Mouse (Mus musculus) CH12.LX (cell line): ENCODE results near the gene Gm20388. TPM values are rescaled to one million over a fixed set of nuclear protein-coding genes. Genes with fewer than 3 reads are reported as not detected.

Experiments
- DNase-seq: peaks from one replicate; pipeline ENCODE4 v3.0.0-alpha.2; 2013; ENCODE audit errors: extremely low read depth
- H3K27ac ChIP-seq: 2 replicates; pipeline ENCODE4 v1.5.1; 2012; ENCODE audit warnings: low read depth, mild to moderate bottlenecking, control low read depth, moderate library complexity; ENCODE audit not compliant: insufficient read depth
- H3K27me3 ChIP-seq: replicated peaks from 2 replicates; pipeline ENCODE3; 2012; ENCODE audit warnings: inconsistent platforms
- H3K36me3 ChIP-seq, 2 experiments: replicated peaks in 1 of 2; 2 replicates each; pipeline versions ENCODE3 to v1.6.1; 2012; ENCODE audit warnings: inconsistent platforms in 1 of 2, low read length in 1 of 2, mild to moderate bottlenecking in 1 of 2, mixed read lengths in 1 of 2, moderate library complexity in 1 of 2; ENCODE audit not compliant: control insufficient read depth in 1 of 2, insufficient read depth in 1 of 2
- H3K4me1 ChIP-seq, 2 experiments: 2 replicates each; pipeline ENCODE4 v1.6.1; 2012; ENCODE audit warnings: inconsistent platforms in 1 of 2, moderate library complexity in 1 of 2; ENCODE audit not compliant: insufficient read depth in 2 of 2, control insufficient read depth in 1 of 2
- H3K4me2 ChIP-seq: 2 replicates; pipeline ENCODE4 v1.6.1; 2012; ENCODE audit warnings: low read depth, mild to moderate bottlenecking, control low read depth; ENCODE audit not compliant: poor library complexity, insufficient read depth, severe bottlenecking
- H3K4me3 ChIP-seq, 3 experiments: fragments of 150-350 bp in 1 of 3; sonication (generic) in 1 of 3; replicated peaks in 1 of 3; 2 replicates each; pipeline versions ENCODE3 to v1.5.1; 2011 to 2012; ENCODE audit warnings: low read depth in 2 of 3, low read length in 2 of 3, mild to moderate bottlenecking in 2 of 3, moderate library complexity in 2 of 3, control low read depth in 1 of 3, improper control_type of control experiment in 1 of 3, inconsistent platforms in 1 of 3, mixed read lengths in 1 of 3; ENCODE audit not compliant: poor library complexity in 1 of 3
- H3K79me2 ChIP-seq: replicated peaks from 2 replicates; pipeline ENCODE4 v1.6.1; 2012; ENCODE audit warnings: mild to moderate bottlenecking, moderate library complexity; ENCODE audit not compliant: control insufficient read depth, poor library complexity, insufficient read depth, severe bottlenecking; ENCODE audit errors: extremely low read depth
- H3K9ac ChIP-seq: 2 replicates; pipeline ENCODE4 v1.6.1; 2012; ENCODE audit warnings: low read depth, mild to moderate bottlenecking, control low read depth, moderate library complexity; ENCODE audit not compliant: insufficient read depth
- H3K9me3 ChIP-seq: replicated peaks from 2 replicates; pipeline ENCODE3; 2012; ENCODE audit warnings: low read length, inconsistent platforms, mixed read lengths
- BHLHE40 ChIP-seq: IDR thresholded peaks from 2 replicates; pipeline ENCODE4 v1.6.1; 2011; ENCODE audit warnings: mild to moderate bottlenecking, low read depth, low read length, improper control_type of control experiment
- CHD1 ChIP-seq: IDR thresholded peaks from 2 replicates; pipeline ENCODE4 v1.6.1; 2012; ENCODE audit warnings: low read depth, low read length, improper control_type of control experiment, inconsistent platforms
- CTCF ChIP-seq, 2 experiments: IDR thresholded peaks in 1 of 2; conservative IDR thresholded peaks in 1 of 2; 2 replicates each; pipeline ENCODE4 v1.5.1; 2011 to 2012; ENCODE audit warnings: low read depth in 2 of 2, low read length in 2 of 2, improper control_type of control experiment in 1 of 2, inconsistent platforms in 1 of 2, mild to moderate bottlenecking in 1 of 2, moderate library complexity in 1 of 2
- ELF1 ChIP-seq: IDR thresholded peaks from 2 replicates; pipeline ENCODE4 v1.6.1; 2014; ENCODE audit warnings: low read depth, mild to moderate bottlenecking, inconsistent platforms, low read length, improper control_type of control experiment
- EP300 ChIP-seq: IDR thresholded peaks from 2 replicates; pipeline ENCODE4 v1.6.1; 2011; ENCODE audit warnings: low read length, improper control_type of control experiment
- ETS1 ChIP-seq: conservative IDR thresholded peaks from 2 replicates; pipeline ENCODE4 v1.6.1; 2012; ENCODE audit warnings: low read depth, mild to moderate bottlenecking, inconsistent platforms, low read length, improper control_type of control experiment, moderate library complexity
- GABPA ChIP-seq: IDR thresholded peaks from 2 replicates; pipeline ENCODE4 v1.6.1; 2012; ENCODE audit warnings: low read depth, low read length, improper control_type of control experiment, inconsistent platforms; ENCODE audit not compliant: insufficient replicate concordance
- HCFC1 ChIP-seq: IDR thresholded peaks from 2 replicates; pipeline ENCODE4 v1.6.1; 2012; ENCODE audit warnings: low read depth, mild to moderate bottlenecking, inconsistent platforms, low read length, improper control_type of control experiment
- IRF4 ChIP-seq: IDR thresholded peaks from 2 replicates; pipeline ENCODE4 v1.6.1; 2014; ENCODE audit warnings: low read depth, mild to moderate bottlenecking, inconsistent platforms, low read length, improper control_type of control experiment
- JUN ChIP-seq: IDR thresholded peaks from 2 replicates; pipeline ENCODE4 v1.6.1; 2011; ENCODE audit warnings: low read depth, mild to moderate bottlenecking, low read length, improper control_type of control experiment, moderate library complexity; ENCODE audit not compliant: insufficient read depth
- MAFK ChIP-seq: IDR thresholded peaks from 2 replicates; pipeline ENCODE4 v1.6.1; 2011; ENCODE audit warnings: low read length, improper control_type of control experiment; ENCODE audit not compliant: insufficient replicate concordance
- MAX ChIP-seq: IDR thresholded peaks from 2 replicates; pipeline ENCODE4 v1.6.1; 2011; ENCODE audit warnings: low read length, improper control_type of control experiment
- MAZ ChIP-seq: IDR thresholded peaks from 2 replicates; pipeline ENCODE4 v1.6.1; 2012; ENCODE audit warnings: low read depth, mild to moderate bottlenecking, inconsistent platforms, low read length, improper control_type of control experiment, moderate library complexity
- MEF2A ChIP-seq: IDR thresholded peaks from 2 replicates; pipeline ENCODE4 v1.6.1; 2014; ENCODE audit warnings: low read depth, mild to moderate bottlenecking, inconsistent platforms, low read length, improper control_type of control experiment, borderline replicate concordance
- MXI1 ChIP-seq: IDR thresholded peaks from 2 replicates; pipeline ENCODE4 v1.6.1; 2011; ENCODE audit warnings: mild to moderate bottlenecking, low read depth, low read length, improper control_type of control experiment
- MYC ChIP-seq: IDR thresholded peaks from 2 replicates; pipeline ENCODE4 v1.6.1; 2011; ENCODE audit warnings: low read depth, mild to moderate bottlenecking, improper control_type of control experiment, low read length
- NELFE ChIP-seq: IDR thresholded peaks from 2 replicates; pipeline ENCODE4 v1.6.1; 2011; ENCODE audit warnings: low read depth, low read length, improper control_type of control experiment
- POLR2A ChIP-seq: IDR thresholded peaks from 2 replicates; pipeline ENCODE4 v1.6.1; 2011; ENCODE audit warnings: low read depth, mild to moderate bottlenecking, improper control_type of control experiment, low read length
- POLR2AphosphoS2 ChIP-seq: IDR thresholded peaks from 2 replicates; pipeline ENCODE4 v1.6.1; 2011; ENCODE audit warnings: low read depth, low read length, improper control_type of control experiment
- RAD21 ChIP-seq: IDR thresholded peaks from 2 replicates; pipeline ENCODE4 v1.6.1; 2011; ENCODE audit warnings: low read depth, mild to moderate bottlenecking, low read length, improper control_type of control experiment, moderate library complexity
- RCOR1 ChIP-seq: conservative IDR thresholded peaks from 2 replicates; pipeline ENCODE4 v1.6.1; 2012; ENCODE audit warnings: low read depth, mild to moderate bottlenecking, inconsistent platforms, low read length, improper control_type of control experiment
- TBP ChIP-seq: conservative IDR thresholded peaks from 2 replicates; pipeline ENCODE4 v1.6.1; 2011; ENCODE audit warnings: low read depth, low read length, improper control_type of control experiment
- TCF12 ChIP-seq: IDR thresholded peaks from 2 replicates; pipeline ENCODE4 v1.6.1; 2014; ENCODE audit warnings: low read depth, mild to moderate bottlenecking, inconsistent platforms, low read length, improper control_type of control experiment
- ZC3H11A ChIP-seq: IDR thresholded peaks from 2 replicates; pipeline ENCODE4 v1.6.1; 2012; ENCODE audit warnings: low read depth, mild to moderate bottlenecking, inconsistent platforms, low read length, improper control_type of control experiment
- ZKSCAN1 ChIP-seq: IDR thresholded peaks from 2 replicates; pipeline ENCODE4 v1.6.1; 2012; ENCODE audit warnings: low read depth, inconsistent platforms, low read length, improper control_type of control experiment, borderline replicate concordance
- ZMIZ1 ChIP-seq: IDR thresholded peaks from 2 replicates; pipeline ENCODE4 v1.6.1; 2012; ENCODE audit warnings: low read depth, mild to moderate bottlenecking, inconsistent platforms, low read length, improper control_type of control experiment
- ZNF384 ChIP-seq: IDR thresholded peaks from 2 replicates; pipeline ENCODE4 v1.6.1; 2012; ENCODE audit warnings: low read depth, low read length, improper control_type of control experiment, inconsistent platforms
- dilution Hi-C: fragments of 300-500 bp; cut with MboI; formaldehyde crosslinking; loops from 2 replicates; pipeline ENCODE4 v1.14.3; 2020; ENCODE audit warnings: low sequenced_read_pairs; ENCODE audit not compliant: extremely low pct_unique_long_range_greater_than_20kb, extremely low pct_ligation_motif_present
- in situ Hi-C: fragments of 300-500 bp; cut with MboI; formaldehyde crosslinking; loops from 3 replicates; pipeline ENCODE4 v1.14.3; 2019; ENCODE audit warnings: low sequenced_read_pairs, low pct_ligation_motif_present, low pct_unique_long_range_greater_than_20kb, mixed read lengths
- polyA plus RNA-seq: library from polyadenylated mRNA; unstranded; fragments of >175 nt; gene quantifications from 2 replicates; pipeline ENCODE4 v1.2.1, GENCODE M21; 2012; ENCODE audit warnings: low read depth; ENCODE audit not compliant: insufficient read length
- total RNA-seq, 2 experiments: library from RNA; depleted of rRNA; stranded (reverse); fragments of 300-350 nt in 1 of 2; fragments of >200 nt in 1 of 2; gene quantifications; 2 replicates each; pipeline ENCODE4 v1.2.3; 2012 to 2014

The Gm20388 gene
- total and polyA plus RNA-seq, 3 experiments = 14.8 to 26.3 (median 22.2) TPM

- no peak overlapping the region for H3K9ac ChIP-seq
- DNase-seq = no peak
- peaks cover 11 to 74% of the 10 kb centered on the region in 2 experiments for H3K4me1 ChIP-seq
- H3K4me3 ChIP-seq = no peak overlapping the region
- dilution Hi-C loops (no loop called here), in situ Hi-C loops (no loop called here)
- TF ChIP-seq ZC3H11A (no peak), TBP (no peak), NELFE (no peak), IRF4 (no peak), RCOR1 (no peak), MEF2A (no peak), JUN (no peak), MAFK (no peak)
- no peaks in the 10 kb centered on the region for H3K9me3 ChIP-seq
- H3K79me2 ChIP-seq = peaks cover 90% of the 10 kb centered on the region
- H3K36me3 ChIP-seq = peaks cover 16 to 68% of the 10 kb centered on the region in 2 experiments
- H3K4me2 ChIP-seq = no peak overlapping the region
- no peak overlapping the region for H3K27ac ChIP-seq
- H3K27me3 ChIP-seq = no peaks in the 10 kb centered on the region
Observed at GRCm38 (mm10) chr8:122960323-122960722, 3049.7 kb downstream of the Gm20388 start.

- dilution Hi-C loops = no loop called here
- Histone ChIP-seq H3K4me3 (no peak overlapping the region), H3K9ac (no peak overlapping the region)
Observed at GRCm38 (mm10) chr8:122960932-122961331, 3050.3 kb downstream of the Gm20388 start.

GRCm38 (mm10) chr8:122961458-122961857 is 3050.8 kb downstream of the Gm20388 start:
- dilution Hi-C loops (no loop called here), in situ Hi-C loops (no loop called here)
- Histone ChIP-seq H3K4me3 (no peak overlapping the region), H3K9ac (no peak overlapping the region), H3K79me2 (peaks cover 93% of the 10 kb centered on the region), H3K36me3 (peaks cover 27 to 69% of the 10 kb centered on the region in 2 experiments), H3K4me1 (peaks cover 11 to 64% of the 10 kb centered on the region in 2 experiments), H3K27me3 (no peaks in the 10 kb centered on the region), H3K9me3 (no peaks in the 10 kb centered on the region), H3K27ac (no peak overlapping the region), H3K4me2 (no peak overlapping the region)
- TF ChIP-seq MXI1 = no peak
- no peak for TF ChIP-seq ZMIZ1
- no peak for TF ChIP-seq CTCF (conservative IDR thresholded peaks at IDR 0.05 in 1 of 2, IDR thresholded peaks at IDR 0.05 in 1 of 2; ENCODE audit: low read depth in 2 of 2, low read length in 2 of 2)
- no peak for TF ChIP-seq BHLHE40
- no peak for TF ChIP-seq TCF12
- no peak for TF ChIP-seq ETS1
- TF ChIP-seq NELFE = no peak
- no peak for TF ChIP-seq POLR2AphosphoS2
- TF ChIP-seq RAD21 = no peak
- no peak for TF ChIP-seq POLR2A
- TF ChIP-seq MEF2A = no peak
- TF ChIP-seq JUN = no peak
- no peak for TF ChIP-seq MAX
- TF ChIP-seq MYC = no peak
- no peak for TF ChIP-seq ZNF384
- TF ChIP-seq GABPA = no peak
- TF ChIP-seq ELF1 = no peak
- TF ChIP-seq CHD1 = no peak
- no peak for DNase-seq

More at GRCm38 (mm10) chr8:122960932-122961331, 3050.3 kb downstream of the Gm20388 start:
- Histone ChIP-seq H3K4me1 (peaks cover 11 to 69% of the 10 kb centered on the region in 2 experiments), H3K27ac (no peak overlapping the region), H3K79me2 (peaks cover 91% of the 10 kb centered on the region), H3K4me2 (no peak overlapping the region), H3K9me3 (no peaks in the 10 kb centered on the region), H3K27me3 (no peaks in the 10 kb centered on the region), H3K36me3 (peaks cover 22 to 69% of the 10 kb centered on the region in 2 experiments)
- in situ Hi-C loops = no loop called here
- no peak for TF ChIP-seq EP300
- no peak for TF ChIP-seq ZC3H11A
- TF ChIP-seq CHD1 = no peak
- TF ChIP-seq IRF4 = no peak
- TF ChIP-seq ZKSCAN1 = no peak
- TF ChIP-seq RCOR1 = no peak
- TF ChIP-seq POLR2A = no peak
- TF ChIP-seq HCFC1 = no peak
- TF ChIP-seq MAZ = no peak
- DNase-seq = no peak
